Mouse (Mus musculus) spleen, adult 2 months (tissue): Measurements from ENCODE around the gene Supt3. TPM values are rescaled to one million over a fixed set of nuclear protein-coding genes. Genes with fewer than 3 reads are reported as not detected.

Source experiments
- DNase-seq, 2 experiments: peaks; one replicate each; pipeline versions ENCODE4 v3.0.0 to v3.0.0-alpha.2; 2012 to 2021; ENCODE audit warnings: low spot score in 2 of 2, low read depth in 1 of 2
- H3K27ac ChIP-seq: fragments of 200-500 bp; 2 replicates; pipeline ENCODE4 v1.5.1; 2012; ENCODE audit warnings: low read length, inconsistent platforms; ENCODE audit not compliant: insufficient read depth
- H3K27me3 ChIP-seq: fragments of 200-500 bp; 2 replicates; pipeline ENCODE4 v1.6.1; 2012; ENCODE audit warnings: mild to moderate bottlenecking, moderate library complexity, low read length, inconsistent platforms; ENCODE audit not compliant: control insufficient read depth, insufficient read depth
- H3K36me3 ChIP-seq: fragments of 200-500 bp; 2 replicates; pipeline ENCODE4 v1.6.1; 2012; ENCODE audit warnings: mild to moderate bottlenecking, low read length, inconsistent platforms; ENCODE audit not compliant: control insufficient read depth, insufficient read depth
- H3K4me1 ChIP-seq: fragments of 200-500 bp; 2 replicates; pipeline ENCODE4 v1.6.1; 2011; ENCODE audit warnings: inconsistent platforms; ENCODE audit not compliant: control insufficient read depth, insufficient read depth, insufficient read length
- H3K4me3 ChIP-seq: fragments of 200-500 bp; 2 replicates; pipeline ENCODE4 v1.5.1; 2011; ENCODE audit warnings: mild to moderate bottlenecking, inconsistent platforms; ENCODE audit not compliant: insufficient read depth, insufficient read length; ENCODE audit errors: extremely low read depth
- CTCF ChIP-seq: fragments of 200-500 bp; IDR thresholded peaks from 2 replicates; pipeline ENCODE4 v1.5.1; 2011; ENCODE audit warnings: mild to moderate bottlenecking, inconsistent platforms; ENCODE audit not compliant: insufficient read depth, insufficient read length, insufficient replicate concordance; ENCODE audit errors: extremely low read depth
- POLR2A ChIP-seq: fragments of 200-500 bp; IDR thresholded peaks from 2 replicates; pipeline ENCODE4 v1.6.1; 2011; ENCODE audit warnings: low read depth, low read length, inconsistent platforms
- WGBS: fragments of 180-500 bp; shearing (Covaris S2); methylation state at CpG from one replicate; pipeline ENCODE4 v1.1.7; 2018; 5-methylcytosine and 5-hydroxymethylcytosine counted together
- polyA plus RNA-seq: library from polyadenylated mRNA; depleted of rRNA; stranded (reverse); fragments of >200 nt; gene quantifications from 2 replicates; pipeline ENCODE4 v1.2.3, GENCODE M21; 2012

The Supt3 gene
- polyA plus RNA-seq, 1 experiment: 3.2 TPM

- DNase-seq: no peak
- H3K27me3 ChIP-seq: no peaks in the 10 kb centered on the region
- no peak overlapping the region for H3K4me3 ChIP-seq
- no peaks in the 10 kb centered on the region for H3K36me3 ChIP-seq
- 85% methylated on average over 2 of the region's 2 CpGs for WGBS
- TF ChIP-seq CTCF (no peak), POLR2A (no peak)
- no peak overlapping the region for H3K27ac ChIP-seq
- no peaks in the 10 kb centered on the region for H3K4me1 ChIP-seq
Measured at GRCm38 (mm10) chr17:45065465-45065864, 288.5 kb downstream of the Supt3 start.

GRCm38 (mm10) chr17:45067441-45067840 lies 290.5 kb downstream of the Supt3 start:
- no peak for DNase-seq
- 93% methylated on average over 3 of the region's 3 CpGs for WGBS
- H3K4me1 ChIP-seq: no peaks in the 10 kb centered on the region
- no peaks in the 10 kb centered on the region for H3K36me3 ChIP-seq
- H3K4me3 ChIP-seq: no peak overlapping the region
- TF ChIP-seq CTCF (no peak), POLR2A (no peak)
- no peaks in the 10 kb centered on the region for H3K27me3 ChIP-seq
- no peak overlapping the region for H3K27ac ChIP-seq

GRCm38 (mm10) chr17:45068321-45068720 lies 291.4 kb downstream of the Supt3 start:
- DNase-seq: no peak
- TF ChIP-seq CTCF (no peak), POLR2A (no peak)
- no peaks in the 10 kb centered on the region for H3K4me1 ChIP-seq

GRCm38 (mm10) chr17:45072495-45073347 lies 295.8 kb downstream of the Supt3 start:
- no peaks in the 10 kb centered on the region for H3K4me1 ChIP-seq
- H3K36me3 ChIP-seq: no peaks in the 10 kb centered on the region
- H3K27me3 ChIP-seq: no peaks in the 10 kb centered on the region
- H3K27ac ChIP-seq: no peak overlapping the region
- no peak for DNase-seq
- 82% methylated on average over 7 of the region's 7 CpGs for WGBS
- TF ChIP-seq CTCF (no peak), POLR2A (no peak)
- no peak overlapping the region for H3K4me3 ChIP-seq

More at GRCm38 (mm10) chr17:45068321-45068720, 291.4 kb downstream of the Supt3 start:
- Histone ChIP-seq H3K36me3 (no peaks in the 10 kb centered on the region), H3K27me3 (no peaks in the 10 kb centered on the region), H3K4me3 (no peak overlapping the region), H3K27ac (no peak overlapping the region)
- WGBS: 95% methylated on average over 7 of the region's 7 CpGs

- no peak overlapping the region for H3K4me3 ChIP-seq
- no peak overlapping the region for H3K27ac ChIP-seq
- TF ChIP-seq CTCF (no peak), POLR2A (no peak)
- WGBS: 94% methylated on average over 8 of the region's 8 CpGs
- no peaks in the 10 kb centered on the region for H3K36me3 ChIP-seq
- no peaks in the 10 kb centered on the region for H3K4me1 ChIP-seq
- DNase-seq: no peak
- H3K27me3 ChIP-seq: no peaks in the 10 kb centered on the region
Measured at GRCm38 (mm10) chr17:45073348-45073634, 296.3 kb downstream of the Supt3 start.

- H3K27ac ChIP-seq: no peak overlapping the region
- no peak overlapping the region for H3K4me3 ChIP-seq
- H3K4me1 ChIP-seq: no peaks in the 10 kb centered on the region
- H3K27me3 ChIP-seq: no peaks in the 10 kb centered on the region
- WGBS: 92% methylated on average over 3 of the region's 3 CpGs
- DNase-seq: no peak
- no peaks in the 10 kb centered on the region for H3K36me3 ChIP-seq
- no peak for TF ChIP-seq POLR2A
- TF ChIP-seq CTCF: no peak; the same call in 1 of the 2 replicates
Measured at GRCm38 (mm10) chr17:45073779-45074178, 296.8 kb downstream of the Supt3 start.

GRCm38 (mm10) chr17:45076951-45077350 lies 300.0 kb downstream of the Supt3 start:
- 96% methylated on average over 4 of the region's 4 CpGs for WGBS
- no peak overlapping the region for H3K27ac ChIP-seq
- no peak overlapping the region for H3K4me3 ChIP-seq
- TF ChIP-seq CTCF (no peak), POLR2A (no peak)
- peaks cover 1% of the 10 kb centered on the region; the same call in 1 of the 2 replicates for H3K4me1 ChIP-seq
- no peaks in the 10 kb centered on the region for H3K27me3 ChIP-seq
- no peaks in the 10 kb centered on the region for H3K36me3 ChIP-seq
- DNase-seq: no peak
